Mouse (Mus musculus): ENCODE results near the gene Krt84. TPM values are rescaled to one million over a fixed set of nuclear protein-coding genes. Genes with fewer than 3 reads are reported as not detected.

Krt84 gene
- total RNA-seq, 2 experiments from 2014 or later, result not detected

GRCm38 (mm10) chr15:101506896-101507758 lies 25.5 kb downstream of the Krt84 start:
- intact Hi-C loops (cut with DNase I), result loop anchor here (10.0 kb wide), 1 partner anchor 162 kb away; no protein-coding TSS in a partner anchor
- no peak for DNase-seq

- intact Hi-C loops (cut with DNase I), result no loop called here
- DNase-seq, result peak; percentile 37
Measured at GRCm38 (mm10) chr15:101497181-101497580, 35.4 kb downstream of the Krt84 start.

- DNase-seq, result no peak
- intact Hi-C loops (cut with DNase I), result no loop called here
Measured at GRCm38 (mm10) chr15:101495266-101495665, 37.4 kb downstream of the Krt84 start.

GRCm38 (mm10) chr15:101494203-101494602 lies 38.4 kb downstream of the Krt84 start:
- no peak for DNase-seq
- intact Hi-C loops (cut with DNase I), result no loop called here

- intact Hi-C loops (cut with DNase I), result no loop called here
- DNase-seq, result no peak
Measured at GRCm38 (mm10) chr15:101493713-101494112, 38.9 kb downstream of the Krt84 start.

- intact Hi-C loops (cut with DNase I), result no loop called here
- DNase-seq, result no peak
Measured at GRCm38 (mm10) chr15:101492718-101493117, 39.9 kb downstream of the Krt84 start.

GRCm38 (mm10) chr15:101491431-101491830 lies 41.2 kb downstream of the Krt84 start, which contains the start of gene Krt83:
TSS of gene Krt83 (minus strand) at chr15:101491512.
- no peak for DNase-seq
- intact Hi-C loops (cut with DNase I), result no loop called here

- intact Hi-C loops (cut with DNase I), result no loop called here
- DNase-seq, result no peak
Measured at GRCm38 (mm10) chr15:101485911-101486635, 46.5 kb downstream of the Krt84 start.

- DNase-seq, result no peak
- intact Hi-C loops (cut with DNase I), result no loop called here
Measured at GRCm38 (mm10) chr15:101484939-101485338, 47.7 kb downstream of the Krt84 start.

- DNase-seq, result no peak
- intact Hi-C loops (cut with DNase I), result no loop called here
Measured at GRCm38 (mm10) chr15:101483646-101484045, 49.0 kb downstream of the Krt84 start.

- DNase-seq, result no peak
Measured at GRCm38 (mm10) chr15:101482056-101482455, 50.6 kb downstream of the Krt84 start.

GRCm38 (mm10) chr15:101479666-101480060 lies 53.0 kb downstream of the Krt84 start:
- DNase-seq, result no peak
- intact Hi-C loops (cut with DNase I), result no loop called here

More at GRCm38 (mm10) chr15:101482056-101482455, 50.6 kb downstream of the Krt84 start:
- intact Hi-C loops (cut with DNase I), result no loop called here

GRCm38 (mm10) chr15:101479007-101479665 lies 53.5 kb downstream of the Krt84 start:
- DNase-seq, result peak; percentile 70
- intact Hi-C loops (cut with DNase I), result no loop called here

Small RNAs within 50 kb of the gene (microRNA-seq; reads per million reads assigned to microRNA genes)
- not detected for gene Gm44393
- not detected for gene Gm44460

Other genes with a start within 250 kb of the Krt84 start
- 10 to 100 TPM; 36.5 to 37.1 TPM for gene Atg101, start 248.5 kb downstream of the Krt84 start, total RNA-seq (2021)
- gene 6030408B16Rik, start 239.6 kb downstream of the Krt84 start, total RNA-seq (2021), result under 1 TPM in 1 of 2 experiments, not detected in 1; 0.56 TPM
- under 1 TPM; 0.46 to 0.60 TPM for gene Krt80, start 162.7 kb downstream of the Krt84 start, total RNA-seq (2021)
- under 1 TPM in 1 of 2 experiments, not detected in 1; 0.16 TPM for gene Krt7, start 121.8 kb downstream of the Krt84 start, total RNA-seq (2021)
- gene Krt87, start 94.0 kb downstream of the Krt84 start, total RNA-seq (2021), result under 1 TPM; 0.24 to 0.38 TPM
- not detected for gene Krt88, start 85.1 kb downstream of the Krt84 start, total RNA-seq (2021)
- not detected for gene Krt81, start 69.1 kb downstream of the Krt84 start, total RNA-seq (2021)
- gene Krt86, start 59.3 kb downstream of the Krt84 start, total RNA-seq (2021), result not detected
- gene Krt83, start 41.3 kb downstream of the Krt84 start, total RNA-seq (2021), result not detected
- gene Gm49425, start 15.6 kb downstream of the Krt84 start, total RNA-seq (2021), result not detected
- not detected for gene Krt82, start 17.8 kb upstream of the Krt84 start, total RNA-seq (2021)
- gene Krt90, start 30.1 kb upstream of the Krt84 start, total RNA-seq (2021), result not detected
- gene Krt75, start 41.1 kb upstream of the Krt84 start, total RNA-seq (2021), result not detected
- not detected for gene Gm5414, start 95.4 kb upstream of the Krt84 start, total RNA-seq (2021)
- gene Gm5478, start 114.6 kb upstream of the Krt84 start, total RNA-seq (2021), result not detected
- gene Krt6b, start 147.5 kb upstream of the Krt84 start, total RNA-seq (2021), result not detected
- gene Krt6a, start 161.5 kb upstream of the Krt84 start, total RNA-seq (2021), result not detected
- gene Krt5, start 180.1 kb upstream of the Krt84 start, total RNA-seq (2021), result not detected
- gene Krt71, start 210.3 kb upstream of the Krt84 start, total RNA-seq (2021), result not detected